Mouse (Mus musculus): ENCODE measurements around the gene Wdr25.

The Wdr25 gene

DNA sequence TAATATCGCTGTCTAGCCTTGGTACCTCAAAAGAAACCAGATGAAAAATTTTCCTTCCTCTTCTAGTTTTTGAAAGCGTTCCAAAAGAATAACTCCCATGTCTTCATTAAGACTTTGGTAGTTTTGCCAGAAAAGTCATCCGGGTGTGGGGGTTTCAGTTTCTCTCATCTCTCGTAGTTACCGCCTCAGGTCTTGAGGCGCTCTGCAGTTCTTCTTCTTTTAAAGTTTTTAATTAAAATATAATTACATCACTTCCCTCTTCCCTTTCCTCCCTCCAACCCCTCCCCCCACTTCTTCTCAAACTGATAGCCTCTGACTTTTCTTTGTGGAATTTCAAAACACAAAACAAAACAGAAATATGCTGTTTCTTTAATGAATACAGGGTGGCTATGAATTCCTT lies 180.7 kb downstream of the Wdr25 start:
- DNase-seq = no peak

DNA sequence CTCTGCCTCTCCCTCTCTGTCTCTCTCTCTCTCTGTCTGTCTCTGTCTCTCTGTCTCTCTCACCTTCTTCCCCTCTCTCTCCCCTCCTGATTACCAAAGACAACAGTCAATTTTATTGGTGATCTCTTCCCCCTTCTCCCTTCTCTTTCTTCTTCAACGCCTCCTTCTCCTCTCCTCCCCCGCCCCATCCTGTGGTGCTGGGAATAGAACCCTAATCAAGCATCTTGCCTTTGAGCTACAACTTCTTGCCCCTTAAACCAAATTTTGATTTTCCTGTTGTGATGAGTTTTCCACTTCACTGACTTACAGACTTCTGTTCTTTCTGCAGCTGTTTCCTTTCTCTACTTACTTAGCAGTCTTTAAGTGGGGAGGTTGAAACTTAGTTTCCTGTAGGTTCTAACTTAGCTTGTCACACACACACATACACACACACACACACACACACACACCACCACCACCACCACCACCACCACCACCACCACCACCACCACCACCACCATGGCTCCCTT lies 181.4 kb downstream of the Wdr25 start:
- DNase-seq = no peak

DNA sequence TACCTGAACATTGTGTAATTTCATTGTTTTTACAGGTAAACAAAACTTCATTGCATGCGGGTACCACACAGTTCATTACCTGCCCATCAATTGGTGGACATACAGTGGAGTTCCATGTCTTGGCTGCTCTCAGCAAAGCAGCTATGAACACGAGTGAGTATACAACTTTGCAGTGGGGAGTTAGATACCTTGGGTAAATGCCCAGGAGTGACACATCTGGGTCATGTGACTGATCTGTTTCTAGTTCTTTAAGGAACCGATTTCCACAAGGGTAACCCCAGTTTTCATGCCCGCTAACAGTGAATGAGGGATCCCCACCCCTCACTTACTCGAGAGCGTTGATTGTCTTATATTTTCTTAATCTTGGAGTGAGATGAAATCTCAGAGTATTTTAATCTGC lies 183.6 kb downstream of the Wdr25 start:
- DNase-seq = no peak
